Mouse (Mus musculus) heart, postnatal 0 days (tissue): Measurements from ENCODE around the gene Fhit. TPM values are rescaled to one million over a fixed set of nuclear protein-coding genes. Genes with fewer than 3 reads are reported as not detected.

ENCODE experiments used
- ATAC-seq: fragments of 200-750 bp; cut with Nextera tagmentation; 2 replicates; pipeline ENCODE4 v1.8.0; 2017; ENCODE audit warnings: low read depth, moderate number of reproducible peaks, moderate library complexity; ENCODE audit not compliant: insufficient read depth
- DNase-seq: peaks from one replicate; pipeline ENCODE4 v3.0.0-alpha.2; 2016; ENCODE audit warnings: low spot score
- H3K27ac ChIP-seq: fragments of 300-500 bp; sonication (generic); 2 replicates; pipeline ENCODE4 v1.5.1; 2014; ENCODE audit warnings: low read depth, mild to moderate bottlenecking
- H3K27me3 ChIP-seq: fragments of 300-500 bp; sonication (generic); 2 replicates; pipeline ENCODE4 v1.6.1; 2014; ENCODE audit warnings: low read length, mixed read lengths; ENCODE audit not compliant: control insufficient read depth, insufficient read depth
- H3K36me3 ChIP-seq: fragments of 300-500 bp; sonication (generic); replicated peaks from 2 replicates; pipeline ENCODE4 v1.6.1; 2014; ENCODE audit warnings: low read length, mixed read lengths; ENCODE audit not compliant: control insufficient read depth, insufficient read depth
- H3K4me1 ChIP-seq: fragments of 300-500 bp; sonication (generic); 2 replicates; pipeline ENCODE4 v1.6.1; 2014; ENCODE audit warnings: antibody characterized with exemption; ENCODE audit not compliant: control insufficient read depth, insufficient read depth
- H3K4me2 ChIP-seq: fragments of 300-500 bp; sonication (generic); 2 replicates; pipeline ENCODE4 v1.6.1; 2014; ENCODE audit warnings: low read depth, mild to moderate bottlenecking, low read length, moderate library complexity
- H3K4me3 ChIP-seq: fragments of 300-500 bp; sonication (generic); 2 replicates; pipeline ENCODE4 v1.5.1; 2014; ENCODE audit warnings: low read depth, low read length
- H3K9ac ChIP-seq: fragments of 300-500 bp; sonication (generic); replicated peaks from 2 replicates; pipeline ENCODE4 v1.6.1; 2014; ENCODE audit warnings: low read depth, low read length, mixed read lengths
- H3K9me3 ChIP-seq: fragments of 300-500 bp; sonication (generic); replicated peaks from 2 replicates; pipeline ENCODE4 v1.6.1; 2016; ENCODE audit warnings: low read length; ENCODE audit not compliant: control insufficient read depth
- CTCF ChIP-seq: IDR thresholded peaks from 2 replicates; pipeline ENCODE4 v1.5.1; 2016; ENCODE audit warnings: antibody characterized with exemption, control low read depth, low read depth
- EP300 ChIP-seq: IDR thresholded peaks from 2 replicates; pipeline ENCODE4 v1.6.1; 2016; ENCODE audit warnings: antibody characterized with exemption, low read depth
- WGBS: fragments of 180-500 bp; shearing (Covaris S2); extraction: QIAGEN DNeasy Blood & Tissue Kit; methylation state at CpG from one replicate; pipeline ENCODE4 v1.1.7; 2014; 5-methylcytosine and 5-hydroxymethylcytosine counted together
- polyA plus RNA-seq: library from polyadenylated mRNA; unstranded; fragments of >200 nt; fragmentation: Nextera tagmentation; extraction: Ambion mirVana; gene quantifications from 2 replicates; pipeline ENCODE4 v1.2.1, GENCODE M21; 2015
- total RNA-seq: library from RNA; depleted of rRNA; stranded (reverse); fragments of >200 nt; gene quantifications from 2 replicates; pipeline ENCODE4 v1.2.3, GENCODE M21; 2014; ENCODE audit warnings: low replicate concordance

Gene Fhit
- total and polyA plus RNA-seq, 2 experiments from 2014 or later, result 4.1 to 5.2 TPM

GRCm38 (mm10) chr14:10439007-10439749, 722.7 kb downstream of the Fhit start:
- TF ChIP-seq EP300 (no peak), CTCF (no peak)
- H3K4me3 ChIP-seq, result no peak overlapping the region
- H3K4me1 ChIP-seq, result no peaks in the 10 kb centered on the region
- no peak overlapping the region for H3K4me2 ChIP-seq
- no peaks in the 10 kb centered on the region for H3K9me3 ChIP-seq
- H3K9ac ChIP-seq, result no peak overlapping the region
- WGBS, result 75% methylated on average over 1 of the region's 1 CpGs
- ATAC-seq (no peak), DNase-seq (no peak)
- H3K36me3 ChIP-seq, result no peaks in the 10 kb centered on the region
- no peak overlapping the region for H3K27ac ChIP-seq
- H3K27me3 ChIP-seq, result no peaks in the 10 kb centered on the region

- ATAC-seq, result no peak
Measured at GRCm38 (mm10) chr14:10436193-10436592, 725.6 kb downstream of the Fhit start.

DNA sequence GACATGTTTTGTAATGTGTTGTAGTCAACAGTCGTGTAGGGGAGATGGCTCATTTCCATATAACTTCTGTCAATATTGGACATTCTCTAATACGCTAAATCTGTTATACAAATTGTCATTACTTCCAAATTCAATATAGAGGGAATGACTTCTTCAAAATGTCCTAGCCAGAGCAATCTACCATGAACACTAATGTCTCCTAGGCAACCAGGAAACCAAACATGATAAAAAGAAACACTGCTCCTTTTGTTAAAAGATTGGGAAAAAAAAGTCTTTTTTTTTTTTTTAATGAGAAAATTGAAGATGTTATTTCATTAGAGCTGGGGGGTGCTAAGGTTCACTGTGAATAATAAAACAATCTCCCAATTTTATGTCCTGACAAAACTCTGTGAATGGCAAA, 729.3 kb downstream of the Fhit start:
- Histone ChIP-seq H3K4me2 (no peak overlapping the region), H3K4me3 (no peak overlapping the region), H3K9me3 (no peaks in the 10 kb centered on the region), H3K27me3 (no peaks in the 10 kb centered on the region), H3K4me1 (no peaks in the 10 kb centered on the region), H3K27ac (no peak overlapping the region), H3K36me3 (no peaks in the 10 kb centered on the region), H3K9ac (no peak overlapping the region)
- TF ChIP-seq CTCF (no peak), EP300 (no peak)
- ATAC-seq (no peak), DNase-seq (peak; percentile 16)
- WGBS, result 71% methylated on average over 2 of the region's 2 CpGs

More at GRCm38 (mm10) chr14:10436193-10436592, 725.6 kb downstream of the Fhit start:
- TF ChIP-seq CTCF (no peak), EP300 (no peak)
- DNase-seq, result no peak
- WGBS, result 83% methylated on average over 1 of the region's 1 CpGs
- Histone ChIP-seq H3K36me3 (no peaks in the 10 kb centered on the region), H3K9me3 (no peaks in the 10 kb centered on the region), H3K27me3 (no peaks in the 10 kb centered on the region), H3K9ac (no peak overlapping the region), H3K4me1 (no peaks in the 10 kb centered on the region), H3K4me2 (no peak overlapping the region), H3K4me3 (no peak overlapping the region), H3K27ac (no peak overlapping the region)

- Histone ChIP-seq H3K4me2 (no peak overlapping the region), H3K36me3 (no peaks in the 10 kb centered on the region), H3K4me3 (no peak overlapping the region), H3K4me1 (no peaks in the 10 kb centered on the region), H3K9me3 (no peaks in the 10 kb centered on the region), H3K27ac (no peak overlapping the region), H3K9ac (no peak overlapping the region), H3K27me3 (no peaks in the 10 kb centered on the region)
- 73% methylated on average over 3 of the region's 3 CpGs for WGBS
- no peak for DNase-seq
- TF ChIP-seq CTCF (no peak), EP300 (no peak)
- ATAC-seq, result no peak
Measured at GRCm38 (mm10) chr14:10430396-10431000, 731.3 kb downstream of the Fhit start.

DNA sequence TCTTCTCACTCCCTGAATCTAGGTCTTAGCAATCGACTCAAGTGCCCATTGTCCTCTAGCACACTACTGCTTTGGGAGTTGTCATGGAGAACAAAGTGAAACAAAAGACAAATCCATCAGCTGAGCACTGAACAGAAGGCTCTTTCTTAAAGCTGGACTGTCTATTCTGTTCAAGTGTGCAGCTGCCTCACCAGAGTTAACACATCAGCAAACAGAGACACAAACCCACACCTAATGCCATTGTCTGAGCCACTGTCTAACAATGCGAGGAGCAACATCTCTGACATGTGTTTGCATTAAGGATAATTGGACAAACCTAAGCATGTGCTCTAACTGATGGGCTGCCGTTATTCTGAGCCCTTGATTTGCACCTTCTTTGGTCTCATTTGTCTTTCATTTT, 738.3 kb downstream of the Fhit start:
- Histone ChIP-seq H3K4me1 (no peaks in the 10 kb centered on the region), H3K36me3 (no peaks in the 10 kb centered on the region), H3K9me3 (no peaks in the 10 kb centered on the region), H3K4me3 (no peak overlapping the region), H3K27ac (no peak overlapping the region), H3K27me3 (no peaks in the 10 kb centered on the region), H3K9ac (no peak overlapping the region), H3K4me2 (no peak overlapping the region)
- no peak for ATAC-seq
- TF ChIP-seq CTCF (no peak), EP300 (no peak)
- 65% methylated on average over 3 of the region's 3 CpGs for WGBS
- no peak for DNase-seq

DNA sequence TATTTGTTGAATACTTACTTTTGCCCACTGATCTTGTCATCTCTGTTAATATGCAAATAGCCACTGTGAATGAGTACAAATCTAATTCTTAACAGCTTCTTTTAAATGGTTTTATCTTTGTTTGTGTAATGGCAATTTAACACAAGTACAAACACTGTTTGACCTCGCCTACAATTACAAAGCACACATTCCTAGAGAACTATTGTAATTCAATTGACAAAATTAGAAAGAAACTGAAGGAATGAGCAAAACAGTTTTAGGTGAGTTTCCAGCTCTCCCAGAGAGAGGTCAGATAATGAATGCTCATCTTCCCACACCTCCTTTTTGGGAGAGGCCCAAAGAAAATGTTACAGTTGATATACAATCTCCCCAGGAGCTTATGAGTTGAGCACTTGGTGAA, 739.6 kb downstream of the Fhit start:
- Histone ChIP-seq H3K27ac (no peak overlapping the region), H3K9me3 (no peaks in the 10 kb centered on the region), H3K27me3 (no peaks in the 10 kb centered on the region), H3K4me3 (no peak overlapping the region), H3K36me3 (no peaks in the 10 kb centered on the region), H3K4me1 (no peaks in the 10 kb centered on the region), H3K9ac (no peak overlapping the region), H3K4me2 (no peak overlapping the region)
- DNase-seq, result no peak
- no peak for ATAC-seq
- 57% methylated on average over 1 of the region's 1 CpGs for WGBS
- TF ChIP-seq EP300, result no peak
- TF ChIP-seq CTCF, result no peak
